Mouse (Mus musculus) midbrain, embryonic 16.5 days (tissue): Measurements from ENCODE around the gene Slc35b3. TPM values are rescaled to one million over a fixed set of nuclear protein-coding genes. Genes with fewer than 3 reads are reported as not detected.

Experiments
- ATAC-seq: fragments of 200-750 bp; cut with Nextera tagmentation; 2 replicates; pipeline ENCODE4 v1.8.0; 2017; ENCODE audit warnings: moderate TSS enrichment
- H3K27ac ChIP-seq: fragments of 300-500 bp; sonication (generic); 2 replicates; pipeline ENCODE4 v1.5.1; 2014; ENCODE audit warnings: mild to moderate bottlenecking, low read length, mixed read lengths
- H3K27me3 ChIP-seq: fragments of 300-500 bp; sonication (generic); 2 replicates; pipeline ENCODE4 v1.6.1; 2014; ENCODE audit warnings: low read depth, low read length, mixed read lengths; ENCODE audit not compliant: control insufficient read depth, insufficient read depth
- H3K36me3 ChIP-seq: fragments of 300-500 bp; sonication (generic); 2 replicates; pipeline ENCODE4 v1.6.1; 2014; ENCODE audit warnings: mild to moderate bottlenecking, low read length, moderate library complexity, mixed read lengths; ENCODE audit not compliant: control insufficient read depth, insufficient read depth
- H3K4me1 ChIP-seq: fragments of 300-500 bp; sonication (generic); 2 replicates; pipeline ENCODE4 v1.6.1; 2014; ENCODE audit warnings: mild to moderate bottlenecking, low read length, mixed read lengths; ENCODE audit not compliant: control insufficient read depth, insufficient read depth
- H3K4me2 ChIP-seq: fragments of 300-500 bp; sonication (generic); 2 replicates; pipeline ENCODE4 v1.6.1; 2014; ENCODE audit warnings: mild to moderate bottlenecking, low read length, mixed read lengths
- H3K4me3 ChIP-seq: fragments of 300-500 bp; sonication (generic); 2 replicates; pipeline ENCODE4 v1.5.1; 2014; ENCODE audit warnings: low read depth, mild to moderate bottlenecking, low read length, moderate library complexity, mixed read lengths
- H3K9ac ChIP-seq: fragments of 300-500 bp; sonication (generic); 2 replicates; pipeline ENCODE4 v1.6.1; 2014; ENCODE audit warnings: low read depth, low read length, mixed read lengths
- H3K9me3 ChIP-seq: fragments of 300-500 bp; sonication (generic); replicated peaks from 2 replicates; pipeline ENCODE4 v1.6.1; 2014; ENCODE audit warnings: mild to moderate bottlenecking, low read length, mixed read lengths; ENCODE audit not compliant: control insufficient read depth, poor library complexity, severe bottlenecking
- WGBS: fragments of 180-500 bp; shearing (Covaris S2); extraction: QIAGEN DNeasy Blood & Tissue Kit; methylation state at CpG from one replicate; pipeline ENCODE4 v1.1.7; 2014; 5-methylcytosine and 5-hydroxymethylcytosine counted together
- polyA plus RNA-seq: library from polyadenylated mRNA; unstranded; fragments of >200 nt; fragmentation: Nextera tagmentation; extraction: Ambion mirVana; gene quantifications from 2 replicates; pipeline ENCODE4 v1.2.1, GENCODE M21; 2015

The Slc35b3 gene
- polyA plus RNA-seq, 1 experiment from 2014 or later, result 31.0 TPM

GRCm38 (mm10) chr13:38976978-38977377 is 16.3 kb upstream of the Slc35b3 start:
- H3K4me3 ChIP-seq, result no peak overlapping the region
- no peaks in the 10 kb centered on the region for H3K4me1 ChIP-seq
- H3K9me3 ChIP-seq, result no peaks in the 10 kb centered on the region
- H3K9ac ChIP-seq, result no peak overlapping the region
- no peak for ATAC-seq
- no peak overlapping the region for H3K4me2 ChIP-seq
- no peaks in the 10 kb centered on the region for H3K36me3 ChIP-seq
- H3K27me3 ChIP-seq, result no peaks in the 10 kb centered on the region
- H3K27ac ChIP-seq, result no peak overlapping the region
- 84% methylated on average over 6 of the region's 6 CpGs for WGBS

- Histone ChIP-seq H3K4me1 (no peaks in the 10 kb centered on the region), H3K9ac (no peak overlapping the region), H3K9me3 (no peaks in the 10 kb centered on the region), H3K4me2 (no peak overlapping the region), H3K4me3 (no peak overlapping the region), H3K36me3 (no peaks in the 10 kb centered on the region), H3K27ac (no peak overlapping the region), H3K27me3 (no peaks in the 10 kb centered on the region)
- no peak for ATAC-seq
- 96% methylated on average over 5 of the region's 5 CpGs for WGBS
Observed at GRCm38 (mm10) chr13:38975853-38976252, 15.2 kb upstream of the Slc35b3 start.

GRCm38 (mm10) chr13:38972602-38973001 is 11.9 kb upstream of the Slc35b3 start:
- Histone ChIP-seq H3K27me3 (no peaks in the 10 kb centered on the region), H3K9me3 (no peaks in the 10 kb centered on the region), H3K36me3 (no peaks in the 10 kb centered on the region), H3K4me1 (no peaks in the 10 kb centered on the region), H3K4me3 (no peak overlapping the region), H3K4me2 (no peak overlapping the region), H3K27ac (no peak overlapping the region), H3K9ac (no peak overlapping the region)
- no peak for ATAC-seq
- WGBS, result 26% methylated on average over 6 of the region's 6 CpGs

GRCm38 (mm10) chr13:38971047-38971446 is 10.4 kb upstream of the Slc35b3 start:
- H3K27ac ChIP-seq, result no peak overlapping the region
- no peak overlapping the region for H3K4me2 ChIP-seq
- H3K9me3 ChIP-seq, result no peaks in the 10 kb centered on the region
- H3K4me1 ChIP-seq, result no peaks in the 10 kb centered on the region
- no peaks in the 10 kb centered on the region for H3K27me3 ChIP-seq
- WGBS, result 72% methylated on average over 4 of the region's 4 CpGs
- no peaks in the 10 kb centered on the region for H3K36me3 ChIP-seq
- H3K9ac ChIP-seq, result no peak overlapping the region
- ATAC-seq, result no peak
- no peak overlapping the region for H3K4me3 ChIP-seq

GRCm38 (mm10) chr13:38967518-38967917 is 6.8 kb upstream of the Slc35b3 start:
- no peak overlapping the region for H3K27ac ChIP-seq
- H3K36me3 ChIP-seq, result no peaks in the 10 kb centered on the region
- H3K4me3 ChIP-seq, result no peak overlapping the region
- H3K9ac ChIP-seq, result no peak overlapping the region
- no peaks in the 10 kb centered on the region for H3K9me3 ChIP-seq
- WGBS, result 82% methylated on average over 1 of the region's 1 CpGs
- H3K27me3 ChIP-seq, result no peaks in the 10 kb centered on the region
- no peaks in the 10 kb centered on the region for H3K4me1 ChIP-seq
- no peak for ATAC-seq
- H3K4me2 ChIP-seq, result no peak overlapping the region

- Histone ChIP-seq H3K4me1 (no peaks in the 10 kb centered on the region), H3K4me3 (no peak overlapping the region), H3K36me3 (no peaks in the 10 kb centered on the region), H3K9me3 (no peaks in the 10 kb centered on the region), H3K27ac (no peak overlapping the region), H3K4me2 (no peak overlapping the region), H3K9ac (no peak overlapping the region), H3K27me3 (no peaks in the 10 kb centered on the region)
- no peak for ATAC-seq
- WGBS, result 86% methylated on average over 2 of the region's 2 CpGs
Observed at GRCm38 (mm10) chr13:38966922-38967448, 6.3 kb upstream of the Slc35b3 start.

- H3K27ac ChIP-seq, result no peak overlapping the region
- no peaks in the 10 kb centered on the region for H3K36me3 ChIP-seq
- H3K9ac ChIP-seq, result no peak overlapping the region
- ATAC-seq, result no peak
- no peak overlapping the region for H3K4me3 ChIP-seq
- no peak overlapping the region for H3K4me2 ChIP-seq
- H3K9me3 ChIP-seq, result no peaks in the 10 kb centered on the region
- H3K4me1 ChIP-seq, result peaks cover 21% of the 10 kb centered on the region
- WGBS, result 75% methylated on average over 2 of the region's 2 CpGs
- no peaks in the 10 kb centered on the region for H3K27me3 ChIP-seq
Observed at GRCm38 (mm10) chr13:38962771-38963170, 2.1 kb upstream of the Slc35b3 start.

- H3K36me3 ChIP-seq, result peaks cover 6% of the 10 kb centered on the region
- no peaks in the 10 kb centered on the region for H3K27me3 ChIP-seq
- no peak overlapping the region for H3K27ac ChIP-seq
- ATAC-seq, result no peak
- 79% methylated on average over 5 of the region's 5 CpGs for WGBS
- H3K4me3 ChIP-seq, result no peak overlapping the region
- no peak overlapping the region for H3K9ac ChIP-seq
- no peaks in the 10 kb centered on the region for H3K9me3 ChIP-seq
- H3K4me1 ChIP-seq, result peaks cover 23% of the 10 kb centered on the region
- H3K4me2 ChIP-seq, result no peak overlapping the region
Observed at GRCm38 (mm10) chr13:38958037-38958436, 2.6 kb downstream of the Slc35b3 start.

- H3K27ac ChIP-seq, result no peak overlapping the region
- H3K4me2 ChIP-seq, result no peak overlapping the region
- H3K4me3 ChIP-seq, result no peak overlapping the region
- H3K27me3 ChIP-seq, result no peaks in the 10 kb centered on the region
- no peaks in the 10 kb centered on the region for H3K4me1 ChIP-seq
- no peak for ATAC-seq
- WGBS, result 87% methylated on average over 3 of the region's 3 CpGs
- H3K9me3 ChIP-seq, result no peaks in the 10 kb centered on the region
- H3K9ac ChIP-seq, result no peak overlapping the region
- H3K36me3 ChIP-seq, result peaks cover 12% of the 10 kb centered on the region
Observed at GRCm38 (mm10) chr13:38946296-38947012, 14.2 kb downstream of the Slc35b3 start.
